In the genomic region with DNA sequence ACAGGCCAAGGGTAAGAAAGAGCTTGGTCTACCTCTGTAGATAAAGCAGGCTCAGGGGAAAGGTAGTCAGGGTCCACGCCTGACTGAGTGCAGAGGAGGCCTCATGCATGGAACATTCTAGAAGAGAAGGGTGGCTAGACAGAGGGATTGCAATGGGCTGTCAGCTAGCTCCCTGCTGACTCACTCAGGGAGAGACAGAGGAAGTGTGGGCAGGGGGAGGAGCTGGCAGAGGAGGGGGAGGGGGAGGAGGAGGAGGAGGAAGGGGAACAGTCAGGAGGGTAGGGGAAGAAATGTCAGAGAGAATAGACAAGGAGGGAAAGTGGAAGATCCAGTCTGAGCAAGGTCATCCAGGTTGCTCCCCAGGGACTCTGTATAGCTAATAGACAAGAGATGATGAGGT, we compare ENCODE assay signal across 10 mouse cellular contexts. TPM values are rescaled to one million over a fixed set of nuclear protein-coding genes. Genes with fewer than 3 reads are reported as not detected.
DNase-seq lines count a peak whose midpoint lies in the region; ATAC-seq and TF ChIP-seq lines count a peak whose summit lies in the region.
"Had no signal": no experiment of that assay in that cellular context is flagged by ENCODE, and none has a peak within 500 bp of the region (broad histone marks: within the 10 kb centered on the region; RNA-seq: fewer than 3 reads in every experiment).

No protein-coding gene starts in this region.

- DNase-seq in lung, postnatal 4 days, result no peak
- DNase-seq in MEL (ENCODE audit: low read depth, low spot score), result peak; percentile 74
- DNase-seq in ovary, adult 18-20 months (ENCODE audit: low spot score), result no peak
- DNase-seq in layer of hippocampus, adult 18-20 months (ENCODE audit: low spot score in 2 of 2), result no peak
- DNase-seq: cerebellum, adult 9-11 months; heart, adult 11 months; right cerebral cortex, postnatal 25 days had no signal

- TF ChIP-seq RAD21 in MEL (IDR thresholded peaks at IDR 0.05; ENCODE audit: low read depth, low read length), result no peak

- H3K79me2 ChIP-seq in MEL (ENCODE audit: control insufficient read depth, insufficient read depth, low read length, poor library complexity), result no peaks in the 10 kb centered on the region
- H3K79me2 ChIP-seq in myocyte (ENCODE audit: control insufficient read depth, insufficient read depth), result no peaks in the 10 kb centered on the region

- TF ChIP-seq EP300 in MEL (IDR thresholded peaks at IDR 0.05; ENCODE audit: low read depth in 1 of 2, low read length in 2 of 2), result peak in 1 of 2 experiments; percentile 45; a peak in 2 of 4 replicates

- H3K9ac ChIP-seq in lung, embryonic 15.5 days, result no peak overlapping the region
- H3K9ac ChIP-seq in MEL (ENCODE audit: control insufficient read depth, low read depth, low read length, poor library complexity, severe bottlenecking), result peak overlapping the region; percentile 37; the same call in 1 of the 2 replicates

- WGBS in lung, embryonic 15.5 days, result 85% methylated on average over 1 of the region's 1 CpGs

- no peak overlapping the region for H3K4me2 ChIP-seq in lung, embryonic 15.5 days
- H3K4me2 ChIP-seq in myocyte (ENCODE audit: low read depth), result peak overlapping the region; percentile 57

- H3ac ChIP-seq in myocyte (ENCODE audit: control insufficient read depth, insufficient read length), result no peak overlapping the region

- TF ChIP-seq POLR2A in MEL (IDR thresholded peaks at IDR 0.05; ENCODE audit: control insufficient read depth in 1 of 2, insufficient read depth in 1 of 2, low read depth in 1 of 2, low read length in 2 of 2, poor library complexity in 1 of 2) (no peak), myocyte (IDR thresholded peaks at IDR 0.05; ENCODE audit: insufficient read length, low read depth) (peak; percentile 43)

- no peak for TF ChIP-seq CTCF in MEL (IDR thresholded peaks at IDR 0.05 in 2 of 3, conservative IDR thresholded peaks at IDR 0.05 in 1 of 3; ENCODE audit: control insufficient read depth in 1 of 3, insufficient read depth in 1 of 3, low read depth in 2 of 3, low read length in 3 of 3, poor library complexity in 1 of 3, severe bottlenecking in 1 of 3)

- no peak overlapping the region for H3K4me3 ChIP-seq in lung, embryonic 15.5 days
- H3K4me3 ChIP-seq in MEL (ENCODE audit: control insufficient read depth in 1 of 2, insufficient read depth in 1 of 2, low read depth in 2 of 2, low read length in 2 of 2), result no peak overlapping the region
- H3K4me3 ChIP-seq in myocyte, result no peak overlapping the region

- H3K9me3 ChIP-seq in lung, embryonic 15.5 days, result no peaks in the 10 kb centered on the region
- H3K9me3 ChIP-seq in MEL (replicated peaks; ENCODE audit: insufficient read depth, low read length), result no peaks in the 10 kb centered on the region

- 0 out of 2 replicates have a peak overlapping the region, but pooled peaks have one; percentile 77 for H3K27ac ChIP-seq in lung, embryonic 15.5 days
- peak overlapping the region; percentile 59 for H3K27ac ChIP-seq in MEL (ENCODE audit: control insufficient read depth, low read depth, low read length)

- ATAC-seq in lung, embryonic 15.5 days (ENCODE audit: borderline replicate concordance, extremely low read depth, low FRiP score, low TSS enrichment), result no peak
- ATAC-seq in granulocyte monocyte progenitor cell, adult 5-6 weeks (replicated peaks; ENCODE audit: poor library complexity, severe bottlenecking), result peak; percentile 70

- no peaks in the 10 kb centered on the region for H3K36me3 ChIP-seq in lung, embryonic 15.5 days
- peaks cover 0 to 11% of the 10 kb centered on the region in 2 experiments; a peak in 2 of 4 replicates for H3K36me3 ChIP-seq in MEL (ENCODE audit: control insufficient read depth in 1 of 2, insufficient read depth in 2 of 2, low read length in 2 of 2)
- H3K36me3 ChIP-seq in myocyte (ENCODE audit: control insufficient read depth, insufficient read depth), result no peaks in the 10 kb centered on the region

- H3K27me3 ChIP-seq in lung, embryonic 15.5 days, result no peaks in the 10 kb centered on the region
- H3K27me3 ChIP-seq in MEL (ENCODE audit: control insufficient read depth in 1 of 2, insufficient read depth in 2 of 2, low read length in 2 of 2) (no peaks in the 10 kb centered on the region), myocyte (ENCODE audit: control insufficient read depth, insufficient read depth, insufficient read length) (no peaks in the 10 kb centered on the region)

- H3K4me1 ChIP-seq in lung, embryonic 15.5 days, result peaks cover 40% of the 10 kb centered on the region
- H3K4me1 ChIP-seq in MEL (ENCODE audit: control insufficient read depth in 1 of 2, insufficient read depth in 2 of 2, low read length in 2 of 2), result peaks cover 2 to 18% of the 10 kb centered on the region in 2 experiments; a peak in 3 of 4 replicates

TF ChIP-seq in MEL, 35 proteins besides CTCF, POLR2A, EP300 and RAD21:
- TF ChIP-seq ZNF384 (IDR thresholded peaks at IDR 0.05; ENCODE audit: low read depth, low read length), result no peak
- 0 out of 2 replicates have a peak, but pooled peaks have one; percentile 54 for TF ChIP-seq MAZ (IDR thresholded peaks at IDR 0.05; ENCODE audit: low read depth, low read length)
- 0 out of 2 replicates have a peak, but pooled peaks have one; percentile 28 for TF ChIP-seq ETS1 (IDR thresholded peaks at IDR 0.05; ENCODE audit: low read depth, low read length)
- TF ChIP-seq TBP (IDR thresholded peaks at IDR 0.05; ENCODE audit: low read depth, low read length), result 0 out of 2 replicates have a peak, but pooled peaks have one; percentile 34
TF ChIP-seq in MEL: peak in this region for 3.

TF ChIP-seq in myocyte, 11 proteins besides CTCF, POLR2A, EP300 and RAD21:
- no peak for TF ChIP-seq POLR2AphosphoS2 (IDR thresholded peaks at IDR 0.05; ENCODE audit: insufficient read length, low read depth)
- TF ChIP-seq CEBPB (IDR thresholded peaks at IDR 0.05; ENCODE audit: insufficient read depth, poor library complexity, severe bottlenecking), result 0 out of 2 replicates have a peak, but pooled peaks have one; percentile 15

RNA-seq across cellular contexts. Expression of a gene that starts 47.4 kb away (rescaled TPM):
- 14.9 and 15.4 TPM in 2 replicates for polyA plus RNA-seq in lung, embryonic 15.5 days (2015; fragmentation: Nextera tagmentation; extraction: Ambion mirVana)
- total RNA-seq in MEL (2012; rRNA removed), result 1.2 and 1.9 TPM in 2 replicates
- polyA plus RNA-seq in MEL (2012; ENCODE audit: insufficient read depth in 1 of 2, insufficient read length in 2 of 2, low read depth in 1 of 2, low replicate concordance in 2 of 2, missing spikeins in 1 of 2) (1 to 10 TPM in 1 of 2 experiments, not detected in 1; 4.3 TPM), myocyte (2012; fragmentation: generic; extraction: Trizol) (9.6 TPM)
- total RNA-seq in granulocyte monocyte progenitor cell, adult 5-6 weeks (2014; fragmentation: Nextera tagmentation), result 5.1 and 5.7 TPM in 2 replicates
- total RNA-seq in granulocyte monocyte progenitor cell, adult 5-6 weeks (2017), result 1.6 and 4.4 TPM in 2 replicates
- 10 to 100 TPM; 31.5 to 35.9 TPM for total RNA-seq in layer of hippocampus, adult 18-20 months (2021)

Comparison
In these comparisons a context has a peak if more than half of its experiments do, and no peak if none do; other contexts are left out.
1. RNA of a gene that starts 47.4 kb away (total RNA-seq): 31.5 to 35.9 TPM in layer of hippocampus, adult 18-20 months; 1.6 to 5.7 TPM in granulocyte monocyte progenitor cell, adult 5-6 weeks and 1.2 to 1.9 TPM in MEL; every median in the first group is over 4 times any median in the second.